Mouse (Mus musculus): ENCODE measurements around the gene Apba1. TPM values are rescaled to one million over a fixed set of nuclear protein-coding genes. Genes with fewer than 3 reads are reported as not detected.

Apba1 gene
- polyA plus RNA-seq, 1 experiment from 2014 or later, result 0.74 TPM

DNA sequence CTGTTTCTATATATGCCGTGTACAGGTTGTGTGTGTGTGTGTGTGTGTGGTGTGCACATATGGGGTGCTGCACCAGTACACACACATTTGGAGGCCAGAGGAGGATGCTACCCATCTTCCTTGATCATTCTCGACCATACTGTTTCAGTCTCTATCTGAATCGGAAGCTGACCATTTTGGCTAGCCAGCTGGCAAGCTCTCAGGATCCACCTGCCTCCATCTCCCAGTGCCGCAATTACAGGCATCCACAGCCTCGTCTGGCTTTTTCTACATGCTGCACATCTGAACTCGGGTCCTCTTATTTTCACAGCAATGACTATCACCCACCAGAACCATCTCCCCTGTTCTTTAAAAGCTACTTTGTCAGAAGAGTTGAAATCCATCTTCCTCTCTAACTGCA lies 132.7 kb downstream of the Apba1 start:
- no peaks in the 10 kb centered on the region for H3K36me3 ChIP-seq
- peaks cover 51% of the 10 kb centered on the region for H3K27me3 ChIP-seq
- no peak overlapping the region for H3K4me2 ChIP-seq
- 86% methylated on average over 6 of the region's 6 CpGs for WGBS
- H3K9ac ChIP-seq, result no peak overlapping the region
- H3K27ac ChIP-seq, result no peak overlapping the region
- no peak for ATAC-seq (ENCODE audit: insufficient number of reproducible peaks, low FRiP score, low TSS enrichment, low read depth)
- no peak overlapping the region for H3K4me3 ChIP-seq
- H3K9me3 ChIP-seq, result no peaks in the 10 kb centered on the region
- peaks cover 11% of the 10 kb centered on the region for H3K4me1 ChIP-seq

DNA sequence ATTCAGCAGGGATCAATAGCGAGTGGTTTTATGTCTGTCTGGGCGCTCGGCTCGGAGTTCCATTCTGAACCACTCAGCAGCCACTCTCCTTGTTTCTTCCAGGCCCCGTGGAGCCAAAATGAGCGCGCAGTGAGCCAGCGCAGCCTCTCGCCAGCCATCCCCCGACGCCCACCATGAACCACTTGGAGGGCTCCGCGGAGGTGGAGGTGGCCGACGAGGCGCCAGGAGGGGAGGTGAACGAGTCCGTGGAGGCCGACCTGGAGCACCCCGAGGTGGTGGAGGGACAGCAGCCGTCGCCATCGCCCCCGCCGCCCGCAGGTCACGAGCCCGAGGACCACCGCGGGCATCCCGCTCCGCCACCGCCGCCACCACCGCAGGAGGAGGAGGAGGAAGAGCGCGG lies 133.9 kb downstream of the Apba1 start:
- Histone ChIP-seq H3K4me2 (peak overlapping the region; percentile 82), H3K27ac (no peak overlapping the region), H3K9ac (no peak overlapping the region), H3K4me3 (peak overlapping the region; percentile 45), H3K36me3 (no peaks in the 10 kb centered on the region), H3K27me3 (peaks cover 55% of the 10 kb centered on the region), H3K9me3 (no peaks in the 10 kb centered on the region), H3K4me1 (peaks cover 11% of the 10 kb centered on the region)
- WGBS, result 24% methylated on average over 37 of the region's 37 CpGs
- ATAC-seq (ENCODE audit: insufficient number of reproducible peaks, low FRiP score, low TSS enrichment, low read depth), result no peak

DNA sequence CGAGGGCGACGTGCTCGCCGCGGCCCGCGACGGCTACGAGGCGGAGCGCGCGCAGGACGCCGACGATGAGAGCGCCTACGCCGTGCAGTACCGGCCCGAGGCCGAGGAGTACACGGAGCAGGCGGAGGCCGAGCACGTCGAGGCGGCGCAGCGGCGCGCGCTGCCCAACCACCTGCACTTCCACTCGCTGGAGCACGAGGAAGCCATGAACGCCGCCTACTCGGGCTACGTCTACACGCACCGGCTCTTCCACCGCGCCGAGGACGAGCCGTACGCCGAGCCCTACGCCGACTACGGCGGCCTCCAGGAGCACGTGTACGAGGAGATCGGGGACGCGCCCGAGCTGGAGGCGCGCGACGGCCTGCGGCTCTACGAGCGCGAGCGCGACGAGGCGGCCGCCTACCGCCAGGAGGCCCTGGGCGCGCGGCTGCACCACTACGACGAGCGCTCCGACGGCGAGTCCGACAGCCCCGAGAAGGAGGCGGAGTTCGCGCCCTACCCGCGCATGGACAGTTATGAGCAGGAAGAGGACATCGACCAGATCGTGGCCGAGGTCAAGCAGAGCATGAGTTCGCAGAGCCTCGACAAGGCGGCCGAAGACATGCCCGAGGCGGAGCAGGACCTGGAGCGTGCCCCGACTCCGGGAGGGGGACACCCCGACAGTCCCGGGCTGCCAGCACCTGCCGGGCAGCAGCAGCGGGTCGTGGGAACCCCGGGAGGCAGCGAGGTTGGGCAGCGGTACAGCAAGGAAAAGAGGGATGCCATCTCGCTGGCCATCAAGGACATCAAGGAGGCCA lies 134.6 kb downstream of the Apba1 start:
- Histone ChIP-seq H3K4me2 (peak overlapping the region; percentile 82), H3K4me3 (peak overlapping the region; percentile 45), H3K9me3 (no peaks in the 10 kb centered on the region), H3K4me1 (peaks cover 11% of the 10 kb centered on the region), H3K27ac (no peak overlapping the region), H3K36me3 (no peaks in the 10 kb centered on the region), H3K9ac (no peak overlapping the region), H3K27me3 (peaks cover 55% of the 10 kb centered on the region)
- 18% methylated on average over 109 of the region's 110 CpGs for WGBS
- peak; percentile 75 for ATAC-seq (ENCODE audit: insufficient number of reproducible peaks, low FRiP score, low TSS enrichment, low read depth)

DNA sequence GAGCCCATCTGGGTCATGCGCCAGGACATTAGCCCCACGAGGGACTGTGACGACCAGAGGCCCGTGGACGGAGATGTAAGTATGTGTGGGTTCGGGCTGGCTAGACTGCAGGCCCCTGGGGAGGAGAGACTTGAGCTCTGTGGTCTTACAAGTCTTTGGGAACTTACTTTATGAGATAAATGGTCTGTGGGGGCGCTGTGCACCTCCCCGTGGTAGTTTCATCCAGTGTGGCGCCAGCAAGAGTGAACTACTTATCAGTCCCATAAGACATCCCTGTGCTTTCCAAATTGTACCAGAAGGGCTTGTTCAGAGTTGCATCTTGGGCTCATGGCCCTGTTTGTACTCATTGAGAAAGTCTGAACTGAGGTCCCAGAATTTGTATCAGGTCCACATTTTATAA lies 135.3 kb downstream of the Apba1 start:
- H3K27me3 ChIP-seq, result peaks cover 55% of the 10 kb centered on the region
- 69% methylated on average over 9 of the region's 9 CpGs for WGBS

DNA sequence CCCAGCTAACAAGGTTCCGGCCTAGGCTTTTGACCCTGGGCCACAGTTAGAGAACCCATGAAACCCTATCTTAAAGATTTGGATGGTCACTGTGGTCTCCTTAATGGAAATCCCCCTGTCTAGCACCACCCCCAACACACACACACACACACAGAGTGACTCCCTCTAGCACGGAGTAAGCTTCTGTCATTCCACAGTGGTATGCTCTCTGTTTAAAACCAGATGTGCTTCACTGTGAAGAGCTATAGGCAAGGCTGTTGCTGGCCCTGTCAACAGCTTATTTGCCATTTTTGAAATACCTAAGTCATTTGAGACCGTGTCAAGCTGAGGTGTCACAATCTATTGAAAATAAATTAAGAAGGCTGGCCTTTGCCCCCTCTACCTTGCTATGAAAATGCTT lies 136.1 kb downstream of the Apba1 start:
- Histone ChIP-seq H3K27ac (no peak overlapping the region), H3K4me3 (no peak overlapping the region), H3K36me3 (no peaks in the 10 kb centered on the region), H3K9me3 (no peaks in the 10 kb centered on the region), H3K9ac (no peak overlapping the region), H3K4me1 (peaks cover 11% of the 10 kb centered on the region), H3K4me2 (no peak overlapping the region), H3K27me3 (peaks cover 55% of the 10 kb centered on the region)
- ATAC-seq (ENCODE audit: insufficient number of reproducible peaks, low FRiP score, low TSS enrichment, low read depth), result no peak
- WGBS, result 41% methylated on average over 3 of the region's 3 CpGs

More for the DNA sequence above, 135.3 kb downstream of the Apba1 start:
- H3K9ac ChIP-seq, result no peak overlapping the region
- no peak for ATAC-seq (ENCODE audit: insufficient number of reproducible peaks, low FRiP score, low TSS enrichment, low read depth)
- no peaks in the 10 kb centered on the region for H3K9me3 ChIP-seq
- H3K36me3 ChIP-seq, result no peaks in the 10 kb centered on the region
- H3K4me3 ChIP-seq, result no peak overlapping the region
- H3K4me1 ChIP-seq, result peaks cover 11% of the 10 kb centered on the region
- H3K27ac ChIP-seq, result no peak overlapping the region
- no peak overlapping the region for H3K4me2 ChIP-seq

DNA sequence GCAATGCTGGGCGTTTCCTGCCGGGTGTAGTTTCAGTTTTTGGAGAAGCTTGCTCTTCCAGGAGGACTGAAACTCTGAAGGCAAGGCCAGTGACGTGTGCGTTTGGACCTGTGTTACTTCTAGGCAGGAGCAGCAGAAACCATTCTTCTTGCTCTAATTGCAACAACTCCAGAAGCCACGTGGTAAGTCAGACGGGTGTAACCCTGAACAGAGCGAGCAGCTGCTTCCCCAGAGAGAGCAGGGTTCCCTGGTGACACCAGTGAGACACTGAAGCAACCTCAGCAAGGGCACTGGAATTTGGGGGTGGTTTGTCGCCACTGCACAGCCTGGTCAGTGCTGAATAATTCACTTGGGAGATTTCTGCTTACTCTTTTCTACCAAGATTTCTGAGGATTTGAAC lies 138.2 kb downstream of the Apba1 start:
- H3K4me1 ChIP-seq, result peaks cover 11% of the 10 kb centered on the region
- peaks cover 43% of the 10 kb centered on the region for H3K27me3 ChIP-seq
- H3K9ac ChIP-seq, result no peak overlapping the region
- H3K9me3 ChIP-seq, result no peaks in the 10 kb centered on the region
- H3K4me3 ChIP-seq, result no peak overlapping the region
- H3K27ac ChIP-seq, result no peak overlapping the region
- 53% methylated on average over 8 of the region's 8 CpGs for WGBS
- ATAC-seq (ENCODE audit: insufficient number of reproducible peaks, low FRiP score, low TSS enrichment, low read depth), result no peak
- H3K36me3 ChIP-seq, result no peaks in the 10 kb centered on the region
- no peak overlapping the region for H3K4me2 ChIP-seq

DNA sequence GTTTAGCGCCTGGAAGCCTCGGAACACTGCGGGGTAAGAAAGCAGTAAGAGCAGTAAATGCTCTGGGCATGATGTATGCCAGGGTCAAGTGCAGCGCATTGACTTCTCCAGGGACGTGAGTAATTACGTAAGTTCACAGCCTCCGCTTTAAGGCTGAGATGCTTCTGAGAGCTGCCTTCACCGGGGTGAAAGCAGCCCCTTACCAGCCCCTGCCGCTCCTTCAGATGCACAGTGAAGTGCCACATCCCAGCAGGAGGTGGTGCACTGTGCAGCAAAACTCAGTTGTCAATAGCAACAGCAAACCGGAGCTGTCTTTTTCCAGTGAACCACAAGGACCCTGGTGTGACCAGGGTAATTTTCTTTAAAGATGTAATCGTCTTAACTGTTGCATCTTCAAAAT lies 139.8 kb downstream of the Apba1 start:
- Histone ChIP-seq H3K27ac (no peak overlapping the region), H3K4me1 (peaks cover 1% of the 10 kb centered on the region), H3K9me3 (no peaks in the 10 kb centered on the region), H3K27me3 (peaks cover 29% of the 10 kb centered on the region), H3K4me3 (no peak overlapping the region), H3K4me2 (no peak overlapping the region), H3K36me3 (no peaks in the 10 kb centered on the region), H3K9ac (no peak overlapping the region)
- WGBS, result 50% methylated on average over 11 of the region's 11 CpGs
- no peak for ATAC-seq (ENCODE audit: insufficient number of reproducible peaks, low FRiP score, low TSS enrichment, low read depth)

DNA sequence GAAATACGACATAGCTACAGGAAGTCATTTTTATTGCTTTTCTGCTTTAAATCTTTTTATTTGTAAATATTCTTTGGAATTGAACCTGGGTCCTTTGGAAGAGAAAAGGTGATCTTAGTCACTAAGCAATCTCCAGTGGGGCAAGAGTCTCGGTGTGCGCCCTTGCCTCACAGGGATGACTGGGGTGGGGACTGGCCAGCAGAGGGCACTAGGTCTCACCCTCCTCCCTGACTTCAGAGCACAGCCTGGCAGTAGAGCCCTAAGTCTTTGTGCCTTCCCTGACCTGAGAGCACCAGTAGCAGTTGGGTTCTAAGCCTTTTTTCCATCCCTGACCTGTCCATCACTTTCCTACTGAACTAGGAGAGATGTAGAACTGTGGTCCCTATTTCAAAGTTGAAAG lies 142.5 kb downstream of the Apba1 start:
- no peaks in the 10 kb centered on the region for H3K4me1 ChIP-seq
- H3K4me2 ChIP-seq, result no peak overlapping the region
- H3K9me3 ChIP-seq, result no peaks in the 10 kb centered on the region
- no peak overlapping the region for H3K9ac ChIP-seq
- no peaks in the 10 kb centered on the region for H3K36me3 ChIP-seq
- no peak overlapping the region for H3K4me3 ChIP-seq
- WGBS, result 68% methylated on average over 3 of the region's 3 CpGs
- no peak overlapping the region for H3K27ac ChIP-seq
- H3K27me3 ChIP-seq, result peaks cover 6% of the 10 kb centered on the region; the same call in 1 of the 2 replicates
- ATAC-seq (ENCODE audit: insufficient number of reproducible peaks, low FRiP score, low TSS enrichment, low read depth), result no peak

DNA sequence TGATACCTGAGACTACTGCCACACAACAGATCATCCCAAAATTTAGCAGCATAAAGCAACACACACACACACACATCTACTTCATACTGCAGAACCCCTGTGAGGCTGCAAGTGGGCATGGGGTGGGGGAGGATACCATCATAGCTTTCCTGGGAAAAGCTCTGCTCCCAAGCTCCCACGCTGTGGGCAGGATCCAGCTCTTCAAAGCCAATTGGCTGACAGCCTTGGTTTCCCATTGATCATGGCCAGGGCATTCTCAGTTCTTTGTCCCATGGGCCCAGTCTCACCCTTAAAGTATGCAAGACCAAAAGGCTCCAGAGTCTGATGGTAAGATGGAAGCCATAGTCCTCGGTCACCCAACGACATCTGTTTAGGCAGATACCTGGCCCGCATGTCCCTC lies 143.1 kb downstream of the Apba1 start:
- Histone ChIP-seq H3K9ac (no peak overlapping the region), H3K4me3 (no peak overlapping the region), H3K4me1 (no peaks in the 10 kb centered on the region), H3K27me3 (peaks cover 6% of the 10 kb centered on the region; the same call in 1 of the 2 replicates), H3K36me3 (no peaks in the 10 kb centered on the region), H3K27ac (no peak overlapping the region), H3K4me2 (no peak overlapping the region), H3K9me3 (no peaks in the 10 kb centered on the region)
- WGBS, result 95% methylated on average over 4 of the region's 4 CpGs
- ATAC-seq (ENCODE audit: insufficient number of reproducible peaks, low FRiP score, low TSS enrichment, low read depth), result no peak

DNA sequence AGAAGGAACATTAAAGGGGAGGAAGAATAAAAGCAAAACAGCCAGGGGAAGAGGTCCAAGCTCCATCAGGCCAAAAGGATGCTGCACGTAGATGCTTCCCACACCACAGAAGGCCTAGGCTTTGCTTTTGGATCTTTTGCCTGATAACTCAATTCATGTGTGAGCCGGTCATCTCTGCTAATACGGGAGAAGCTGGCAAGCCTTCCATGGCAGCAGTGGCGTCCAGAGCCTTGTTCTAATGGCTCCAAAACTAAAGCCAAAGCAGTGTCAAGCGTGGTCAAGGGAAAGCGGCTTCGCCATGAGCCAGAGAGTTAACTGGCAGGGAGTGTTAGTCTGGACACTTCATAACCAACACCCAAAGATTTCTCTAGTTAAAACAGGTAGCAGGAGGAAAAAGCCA lies 144.4 kb downstream of the Apba1 start:
- no peaks in the 10 kb centered on the region for H3K4me1 ChIP-seq
- H3K9ac ChIP-seq, result no peak overlapping the region
- WGBS, result 92% methylated on average over 7 of the region's 7 CpGs
- no peak overlapping the region for H3K4me3 ChIP-seq
- no peak overlapping the region for H3K27ac ChIP-seq
- no peaks in the 10 kb centered on the region for H3K36me3 ChIP-seq
- no peak for ATAC-seq (ENCODE audit: insufficient number of reproducible peaks, low FRiP score, low TSS enrichment, low read depth)
- H3K4me2 ChIP-seq, result no peak overlapping the region
- peaks cover 6% of the 10 kb centered on the region; the same call in 1 of the 2 replicates for H3K27me3 ChIP-seq
- H3K9me3 ChIP-seq, result no peaks in the 10 kb centered on the region

DNA sequence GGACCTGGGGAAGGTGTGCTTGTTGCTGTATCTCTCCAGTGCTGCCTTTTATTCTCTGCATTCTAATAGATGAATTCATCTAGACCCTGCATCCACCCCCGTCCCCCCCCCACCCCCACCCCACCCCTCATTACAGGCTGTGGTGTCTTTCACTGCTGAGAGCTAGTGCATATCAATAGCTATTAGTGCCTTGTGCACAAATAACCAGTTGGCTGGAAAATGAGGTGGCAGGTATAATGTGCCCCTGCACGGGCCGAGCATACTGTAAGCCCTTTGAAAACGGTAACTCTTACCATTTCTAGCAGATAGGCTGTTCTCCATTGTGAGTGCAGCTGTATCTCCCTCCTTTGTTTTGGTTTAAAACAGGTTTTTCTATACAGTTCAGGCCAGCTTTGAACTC lies 146.2 kb downstream of the Apba1 start:
- no peak overlapping the region for H3K4me2 ChIP-seq
- no peak for ATAC-seq (ENCODE audit: insufficient number of reproducible peaks, low FRiP score, low TSS enrichment, low read depth)
- no peak overlapping the region for H3K9ac ChIP-seq
- 72% methylated on average over 4 of the region's 4 CpGs for WGBS
- no peaks in the 10 kb centered on the region for H3K9me3 ChIP-seq
- H3K4me3 ChIP-seq, result no peak overlapping the region
- no peaks in the 10 kb centered on the region for H3K36me3 ChIP-seq
- no peaks in the 10 kb centered on the region for H3K4me1 ChIP-seq
- peaks cover 6% of the 10 kb centered on the region; the same call in 1 of the 2 replicates for H3K27me3 ChIP-seq
- no peak overlapping the region for H3K27ac ChIP-seq

DNA sequence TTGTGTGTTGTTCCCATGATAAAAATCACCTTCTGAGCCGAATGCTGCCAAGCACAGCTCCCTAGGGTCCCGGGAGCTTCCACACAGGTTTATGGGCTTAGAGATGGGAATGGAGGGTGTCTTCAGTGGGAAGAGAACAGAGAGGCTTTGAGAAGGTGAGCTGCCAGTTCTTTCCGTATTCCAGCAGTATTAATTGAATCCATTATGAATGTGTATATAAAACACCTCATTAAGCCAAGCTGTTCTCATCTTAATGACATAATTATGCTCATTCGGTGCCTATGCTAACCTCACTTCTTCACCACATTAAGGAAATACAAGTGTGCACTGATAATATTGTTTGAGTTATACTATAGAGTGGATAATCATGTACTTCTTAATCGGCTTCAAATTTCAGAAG lies 147.1 kb downstream of the Apba1 start:
- peaks cover 4% of the 10 kb centered on the region; the same call in 1 of the 2 replicates for H3K27me3 ChIP-seq
- WGBS, result 69% methylated on average over 5 of the region's 5 CpGs
- H3K9ac ChIP-seq, result no peak overlapping the region
- H3K27ac ChIP-seq, result no peak overlapping the region
- no peak overlapping the region for H3K4me3 ChIP-seq
- no peaks in the 10 kb centered on the region for H3K4me1 ChIP-seq
- H3K36me3 ChIP-seq, result no peaks in the 10 kb centered on the region
- no peak for ATAC-seq (ENCODE audit: insufficient number of reproducible peaks, low FRiP score, low TSS enrichment, low read depth)
- no peak overlapping the region for H3K4me2 ChIP-seq
- H3K9me3 ChIP-seq, result no peaks in the 10 kb centered on the region

Measured in limb, embryonic 15.5 days (tissue).